Mouse (Mus musculus) CD4-positive naive resting alpha-beta T cell, adult 76 days (primary cell): Measurements from ENCODE around the gene Olfr826. TPM values are rescaled to one million over a fixed set of nuclear protein-coding genes. Genes with fewer than 3 reads are reported as not detected.

Experiments
- total RNA-seq: library from RNA; stranded (reverse); gene quantifications from one replicate; pipeline ENCODE4 v1.2.4, GENCODE M21; 2023

Gene Olfr826
- not detected for total RNA-seq

GRCm38 (mm10) chr10:130184086-130184485 is at the start of gene Olfr826:
TSS of gene Olfr826 (minus strand) at chr10:130184186.

GRCm38 (mm10) chr10:130214303-130214702 is 30.3 kb upstream of the Olfr826 start, which contains the start of gene Olfr827:
TSS of gene Olfr827 (minus strand) at chr10:130214403.

GRCm38 (mm10) chr10:130166666-130167065 is 17.3 kb downstream of the Olfr826 start, which contains the start of gene Olfr825:
TSS of gene Olfr825 (minus strand) at chr10:130166766.

GRCm38 (mm10) chr10:130129900-130130299 is 54.1 kb downstream of the Olfr826 start, which contains the start of gene Olfr824:
TSS of gene Olfr824 (minus strand) at chr10:130130000.

Other genes with a start within 250 kb of the Olfr826 start
- not detected for gene Olfr818, start 235.1 kb downstream of the Olfr826 start, total RNA-seq
- not detected for gene Olfr819, start 216.9 kb downstream of the Olfr826 start, total RNA-seq
- not detected for gene Olfr247, start 208.0 kb downstream of the Olfr826 start, total RNA-seq
- not detected for gene Gm10310, start 199.1 kb downstream of the Olfr826 start, total RNA-seq
- gene Olfr820, start 171.6 kb downstream of the Olfr826 start, total RNA-seq = not detected
- gene Olfr821, start 153.8 kb downstream of the Olfr826 start, total RNA-seq = not detected
- not detected for gene Olfr822, start 113.0 kb downstream of the Olfr826 start, total RNA-seq
- not detected for gene Olfr823, start 68.8 kb downstream of the Olfr826 start, total RNA-seq
- not detected for gene Olfr824, start 54.2 kb downstream of the Olfr826 start, total RNA-seq
- gene Olfr825, start 17.4 kb downstream of the Olfr826 start, total RNA-seq = not detected
- gene Olfr827, start 30.2 kb upstream of the Olfr826 start, total RNA-seq = not detected
- gene Neurod4, start 96.1 kb upstream of the Olfr826 start, total RNA-seq = not detected
- 139 TPM for gene Tespa1, start 138.7 kb upstream of the Olfr826 start, total RNA-seq
- gene Vmn2r84, start 210.1 kb upstream of the Olfr826 start, total RNA-seq = not detected
- not detected for gene Vmn2r85, start 245.5 kb upstream of the Olfr826 start, total RNA-seq